Mouse (Mus musculus) cerebellum, adult (tissue): Measurements from ENCODE around the gene Sox13.
A peak's percentile ranks its signal among the peaks of the same experiment; 100 is the strongest.

Source experiments
- ATAC-seq: cut with Nextera tagmentation; 2 replicates; pipeline ENCODE4 v1.9.2; 2017; ENCODE audit warnings: mild to moderate bottlenecking, moderate library complexity, mixed read lengths; ENCODE audit not compliant: insufficient number of reproducible peaks, low FRiP score, low TSS enrichment

Sox13 gene

GRCm38 (mm10) chr1:133371431-133371830 is 52.7 kb downstream of the Sox13 start:
- ATAC-seq: no peak

GRCm38 (mm10) chr1:133370352-133370751 is 53.8 kb downstream of the Sox13 start:
- no peak for ATAC-seq

- peak; percentile 13; the same call in 1 of the 2 replicates for ATAC-seq
Observed at GRCm38 (mm10) chr1:133368644-133369043, 55.5 kb downstream of the Sox13 start.

GRCm38 (mm10) chr1:133367606-133368488 is 56.3 kb downstream of the Sox13 start:
- ATAC-seq: no peak

- ATAC-seq: no peak
Observed at GRCm38 (mm10) chr1:133366951-133367605, 57.1 kb downstream of the Sox13 start.

- ATAC-seq: no peak
Observed at GRCm38 (mm10) chr1:133364890-133365289, 59.3 kb downstream of the Sox13 start.

- no peak for ATAC-seq
Observed at GRCm38 (mm10) chr1:133364022-133364630, 60.1 kb downstream of the Sox13 start.

- no peak for ATAC-seq
Observed at GRCm38 (mm10) chr1:133363276-133364021, 60.7 kb downstream of the Sox13 start, which contains the start of gene Etnk2. Etnk2 (plus strand) TSS chr1:133363572.

- ATAC-seq: no peak
Observed at GRCm38 (mm10) chr1:133362103-133362502, 62.1 kb downstream of the Sox13 start.

GRCm38 (mm10) chr1:133361006-133361405 is 63.2 kb downstream of the Sox13 start:
- ATAC-seq: no peak

GRCm38 (mm10) chr1:133356330-133356729 is 67.8 kb downstream of the Sox13 start:
- no peak for ATAC-seq

- no peak for ATAC-seq
Observed at GRCm38 (mm10) chr1:133355912-133356311, 68.3 kb downstream of the Sox13 start.

GRCm38 (mm10) chr1:133355469-133355868 is 68.7 kb downstream of the Sox13 start:
- no peak for ATAC-seq

GRCm38 (mm10) chr1:133353371-133353809 is 70.8 kb downstream of the Sox13 start:
- peak; percentile 51; the same call in 1 of the 2 replicates for ATAC-seq

GRCm38 (mm10) chr1:133351762-133352161 is 72.4 kb downstream of the Sox13 start:
- no peak for ATAC-seq

- no peak for ATAC-seq
Observed at GRCm38 (mm10) chr1:133350210-133350609, 74.0 kb downstream of the Sox13 start, which contains the start of gene Ren1. Ren1 (plus strand) TSS chr1:133350510.

- ATAC-seq: no peak
Observed at GRCm38 (mm10) chr1:133347693-133348520, 76.3 kb downstream of the Sox13 start.

- ATAC-seq: no peak
Observed at GRCm38 (mm10) chr1:133347226-133347625, 77.0 kb downstream of the Sox13 start.

GRCm38 (mm10) chr1:133346531-133346930 is 77.6 kb downstream of the Sox13 start:
- no peak for ATAC-seq
